Mouse (Mus musculus) inflammation-experienced regulatory T-cells, adult 6 months (primary cell): ENCODE results near the gene 6820408C15Rik. TPM values are rescaled to one million over a fixed set of nuclear protein-coding genes. Genes with fewer than 3 reads are reported as not detected.
"Not testable (repeated sequence)": the region's sequence is repeated elsewhere in the genome, so short reads cannot be mapped to it uniquely, and the experiment has no call there.

Experiments used
- ATAC-seq: one replicate; pipeline ENCODE4 v1.8.0; 2017
- polyA plus RNA-seq, 3 experiments: library from polyadenylated mRNA; unstranded; fragments of 100-300 nt; shearing (Covaris generic); gene quantifications; one replicate each; pipeline ENCODE4 v1.2.1; 2017

6820408C15Rik gene
- polyA plus RNA-seq, 3 experiments from 2014 or later = not detected

DNA sequence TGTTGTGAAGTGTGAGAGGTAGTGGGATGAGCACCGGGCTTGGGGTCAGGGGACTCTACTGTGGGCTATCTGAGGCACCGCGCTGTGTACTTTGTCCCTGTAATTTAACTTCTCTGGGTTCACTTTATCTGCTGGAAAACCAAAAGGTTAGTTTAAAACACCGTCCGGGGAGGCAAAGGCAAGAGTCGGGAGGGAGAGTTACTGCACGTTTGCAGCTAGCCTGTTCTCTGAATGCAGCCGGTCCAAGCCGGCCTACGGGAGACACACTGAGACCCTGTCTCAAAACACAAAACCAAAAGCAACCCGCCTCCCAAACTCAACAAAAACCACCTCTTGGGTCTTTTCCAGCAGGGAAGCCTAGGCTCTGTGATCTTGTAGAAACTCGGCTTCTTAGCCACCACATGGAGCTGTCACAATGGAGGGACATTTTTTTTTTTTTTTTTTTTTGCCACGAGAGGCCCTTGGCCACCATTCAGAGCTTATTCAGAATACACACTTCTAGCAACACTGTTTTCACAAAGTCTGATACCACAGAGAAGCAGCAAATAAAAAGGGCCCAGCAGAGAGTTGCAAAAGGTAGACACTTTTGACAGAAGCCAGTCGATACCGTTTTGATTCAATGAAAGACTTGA, 2.7 kb upstream of the 6820408C15Rik start:
- ATAC-seq = no peak

DNA sequence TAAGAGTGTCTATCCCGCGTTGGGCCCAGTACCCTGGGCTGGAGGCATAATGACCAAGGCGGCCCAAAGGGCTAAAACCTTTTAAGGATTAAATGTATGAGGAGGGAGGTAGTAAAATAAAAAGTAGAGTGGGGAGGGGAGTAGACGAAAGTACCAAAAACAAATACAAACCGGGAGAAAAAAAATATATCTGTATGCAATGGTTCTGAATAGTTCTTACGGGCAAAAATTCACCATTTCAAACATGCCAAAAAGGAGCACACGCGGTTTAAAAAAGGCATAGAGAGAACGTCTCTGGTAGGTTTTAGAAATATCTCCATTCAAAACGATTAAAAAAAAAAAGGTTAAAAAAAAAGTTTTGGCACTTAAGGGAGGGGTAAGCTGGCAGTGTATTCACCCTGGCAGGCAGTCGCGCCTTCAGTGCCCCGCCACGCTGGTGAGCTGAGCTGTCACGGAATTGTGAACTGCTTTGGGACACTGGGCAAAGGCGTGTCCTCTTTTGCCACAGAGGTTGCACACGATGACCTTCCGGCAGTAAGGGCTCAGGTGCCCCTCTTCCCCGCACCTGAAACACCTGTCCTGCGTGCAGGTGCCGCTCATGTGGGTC, 2.1 kb upstream of the 6820408C15Rik start:
- ATAC-seq = no peak

DNA sequence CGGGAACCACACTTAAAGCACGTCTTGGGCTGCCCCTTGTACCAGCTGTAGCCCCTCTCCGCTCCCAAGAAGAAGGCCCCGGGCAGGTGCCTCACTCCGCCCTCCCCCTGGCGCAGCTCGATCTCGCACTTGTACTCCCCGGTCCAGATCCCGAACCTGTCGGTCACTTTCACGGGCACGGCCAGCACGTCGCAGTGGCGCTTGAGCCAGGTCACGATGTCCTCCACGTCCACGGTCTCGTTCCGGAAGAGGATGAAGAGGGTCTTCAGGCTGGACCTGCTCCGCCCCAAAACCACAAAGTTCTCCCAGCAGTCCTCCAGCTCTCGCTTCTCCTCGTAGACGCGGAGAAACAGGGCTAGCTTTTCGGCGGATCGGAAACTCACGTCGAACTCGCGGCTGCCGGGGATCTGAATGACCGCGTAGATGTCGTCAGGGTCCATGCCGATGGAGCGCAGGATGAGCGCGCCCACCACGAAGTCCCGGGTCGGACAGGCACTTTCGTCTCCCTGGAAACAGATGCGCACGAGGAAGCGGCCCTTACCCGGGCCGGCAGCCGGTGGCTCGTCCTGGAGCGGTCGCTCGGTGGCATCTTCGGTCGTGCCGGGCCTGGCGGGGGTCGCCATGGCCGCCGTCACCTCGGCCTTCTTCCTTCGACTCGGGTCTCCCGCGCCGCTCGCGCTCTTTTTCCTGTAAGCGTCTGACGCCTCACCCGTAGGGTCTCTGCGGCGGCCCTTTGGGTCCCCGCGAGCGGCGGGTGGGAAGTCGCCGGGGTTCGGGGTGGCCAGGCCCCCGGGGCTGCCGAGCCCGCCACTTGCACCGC, 1.4 kb upstream of the 6820408C15Rik start:
- peak; percentile 42 for ATAC-seq

DNA sequence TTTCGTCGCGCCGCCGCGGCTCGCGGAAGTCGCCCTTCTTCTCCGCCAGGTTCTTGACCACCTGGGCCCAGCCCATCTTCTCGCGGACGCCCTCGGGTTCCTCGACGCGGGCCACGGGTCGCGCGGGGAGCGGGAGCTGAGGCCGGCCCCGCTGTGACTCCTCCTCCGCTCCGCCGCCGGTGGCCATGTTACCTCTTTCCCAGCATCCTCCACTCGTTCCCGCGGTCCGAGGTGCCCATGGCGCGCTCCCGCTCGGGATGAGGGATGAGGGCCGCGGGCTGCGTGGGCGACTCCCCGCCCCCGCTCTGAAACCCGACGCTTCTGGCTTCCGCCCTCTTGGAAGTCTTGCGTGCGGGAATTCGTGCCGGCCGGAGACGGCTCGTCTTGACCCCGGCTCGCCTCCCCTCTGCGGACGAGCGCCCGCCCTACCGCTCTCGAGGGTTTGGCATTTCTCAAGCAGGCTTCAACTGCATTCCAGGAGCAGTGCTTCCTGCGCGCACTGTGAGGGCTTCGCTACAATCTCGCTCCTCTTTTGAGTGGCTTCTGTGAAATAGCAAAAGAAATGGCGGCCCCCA, 709 bp upstream of the 6820408C15Rik start, which contains the start of gene Zcchc3:
TSS of gene Zcchc3 (minus strand) at position 437 of the 575 bp plus-strand sequence.
- peak; percentile 68 for ATAC-seq

DNA sequence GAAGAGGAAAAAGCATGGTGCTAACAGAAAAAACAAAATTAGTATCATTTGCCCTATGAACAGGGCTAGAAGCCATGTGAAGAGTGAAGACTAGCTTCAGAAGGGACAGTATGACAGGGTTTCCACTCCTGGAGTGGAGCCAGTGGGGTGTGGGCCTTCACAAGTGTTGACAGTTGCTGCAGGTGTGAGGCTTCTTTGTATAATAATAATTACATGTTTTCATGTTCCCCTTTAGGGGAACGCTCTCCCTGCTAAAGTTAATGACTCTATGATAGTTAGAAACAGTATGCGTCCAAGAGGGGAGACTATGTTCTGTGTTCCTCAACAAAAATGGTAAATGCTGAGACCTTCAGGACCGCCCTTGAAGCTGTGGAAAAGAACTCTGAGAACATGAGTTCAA, 399 bp downstream of the 6820408C15Rik start:
- no peak for ATAC-seq

DNA sequence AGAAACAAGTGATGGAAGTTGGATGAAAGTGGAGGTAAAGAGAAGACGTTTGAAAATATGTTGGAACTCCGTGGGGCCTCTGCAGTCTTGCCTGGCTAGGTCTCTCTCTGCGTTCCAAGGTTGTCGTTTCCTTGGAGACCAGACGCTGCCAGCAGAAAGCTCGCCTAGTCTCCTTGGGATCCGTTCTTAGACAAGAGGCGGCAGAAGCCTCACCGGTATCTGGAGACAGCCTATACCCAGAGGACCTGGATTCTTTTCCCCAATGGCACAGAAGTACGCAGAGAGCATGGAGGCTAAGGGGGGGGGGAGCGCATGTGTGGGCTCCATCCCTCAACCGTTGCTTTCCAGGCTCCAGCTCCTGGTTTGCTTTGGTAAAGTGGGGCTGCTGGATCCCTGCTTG, 12.1 kb downstream of the 6820408C15Rik start:
- no peak for ATAC-seq

DNA sequence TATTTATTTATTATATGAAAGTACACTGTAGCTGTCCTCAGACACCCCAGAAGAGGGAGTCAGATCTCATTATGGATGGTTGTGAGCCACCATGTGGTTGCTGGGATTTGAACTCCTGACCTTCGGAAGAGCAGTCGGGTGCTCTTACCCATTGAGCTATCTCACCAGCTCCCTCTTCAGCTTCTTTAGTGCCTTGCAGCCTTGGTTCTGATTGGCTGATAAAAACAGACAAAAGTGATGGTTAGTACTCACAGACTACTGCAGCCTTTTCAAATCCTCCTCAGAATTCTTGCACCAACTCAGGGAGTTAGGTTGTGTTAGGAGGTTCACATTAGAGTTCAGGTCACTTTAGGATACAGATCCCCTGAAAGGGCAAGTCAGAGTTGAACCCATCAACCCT, 13.1 kb downstream of the 6820408C15Rik start:
- not testable (repeated sequence) for ATAC-seq

DNA sequence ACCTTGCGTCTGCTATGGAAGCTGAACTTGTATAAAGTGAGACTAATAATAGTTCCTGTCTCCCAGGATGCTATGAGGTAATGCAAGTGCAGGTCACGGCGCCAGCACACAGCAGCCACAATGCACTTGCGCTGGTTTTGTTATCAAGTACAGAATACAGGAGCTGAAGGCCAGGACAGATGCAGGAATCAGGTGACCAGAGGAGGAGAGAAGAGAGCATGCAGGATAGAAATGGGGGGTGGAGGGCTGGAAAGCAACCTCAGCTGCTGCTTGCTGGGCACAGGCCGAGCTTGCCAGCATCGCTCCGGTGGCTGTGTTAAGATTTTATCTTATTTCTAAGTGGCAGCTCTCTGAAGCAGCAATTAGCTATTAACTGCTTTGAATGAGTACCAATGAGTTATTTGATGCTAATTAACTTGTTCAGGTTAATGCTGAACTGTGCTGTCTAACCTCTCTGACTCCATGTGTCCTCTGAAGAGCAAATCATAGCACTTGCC, 21.1 kb downstream of the 6820408C15Rik start:
- ATAC-seq = no peak

DNA sequence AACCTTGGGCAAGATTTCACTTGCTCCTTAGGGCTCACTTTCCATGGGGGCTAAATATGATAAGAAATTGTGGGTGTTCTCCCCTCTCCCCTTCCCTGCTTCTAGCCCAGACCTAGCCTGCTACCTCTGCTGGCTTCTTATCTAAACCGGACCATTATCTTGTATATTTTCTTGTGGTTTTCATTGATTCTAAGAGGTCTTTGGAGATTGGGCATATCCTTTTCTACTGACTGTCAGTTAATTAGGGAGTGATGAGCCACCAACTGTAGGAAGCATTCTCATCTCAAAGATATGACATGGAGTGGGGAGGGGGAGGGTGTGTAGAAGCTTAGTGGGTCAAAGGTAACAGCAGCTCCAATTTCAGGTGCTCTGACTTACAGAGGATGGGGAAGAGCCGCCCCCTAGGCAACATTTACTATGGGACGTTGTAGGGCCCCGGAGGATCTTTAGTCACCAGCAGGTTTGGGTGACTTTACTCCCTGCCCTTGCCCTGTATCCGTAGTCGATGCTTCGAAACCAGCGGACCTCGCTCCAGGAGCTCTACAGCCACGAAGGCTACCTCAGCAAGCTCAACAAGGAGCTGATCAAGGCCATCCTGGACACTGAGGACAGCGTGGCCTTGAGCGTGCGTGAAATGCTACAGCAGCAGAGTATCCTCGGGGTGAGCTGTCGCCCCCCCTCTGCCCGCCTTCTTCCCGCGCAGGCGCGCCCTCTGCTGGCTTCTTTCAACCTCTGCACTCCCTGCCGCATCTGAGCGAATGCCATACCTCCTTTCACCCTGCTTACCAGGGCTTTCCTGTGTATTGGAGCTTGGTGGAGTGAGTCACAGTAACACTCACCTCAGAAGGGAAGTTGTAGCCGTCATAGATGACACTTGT, 21.8 kb downstream of the 6820408C15Rik start:
- ATAC-seq = peak; percentile 89

DNA sequence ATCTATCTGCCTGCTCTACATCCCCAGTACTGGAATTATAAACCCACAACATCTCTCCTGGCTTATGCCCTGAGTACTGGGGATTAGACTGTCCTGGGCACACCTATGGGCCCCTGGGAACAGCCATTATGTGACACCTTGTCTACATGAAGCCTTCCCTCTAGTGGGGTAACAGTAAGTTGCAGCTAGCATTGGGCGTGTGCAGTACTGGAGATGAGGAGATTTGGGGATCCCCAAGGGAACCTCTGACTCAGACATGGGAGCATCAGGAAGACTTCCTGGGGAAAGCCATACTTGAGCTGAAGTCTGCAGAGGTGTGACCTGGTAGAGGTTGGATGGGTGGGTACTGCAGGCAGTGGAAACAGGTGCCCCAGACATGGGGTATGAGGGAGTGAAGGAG, 23.6 kb downstream of the 6820408C15Rik start:
- no peak for ATAC-seq

DNA sequence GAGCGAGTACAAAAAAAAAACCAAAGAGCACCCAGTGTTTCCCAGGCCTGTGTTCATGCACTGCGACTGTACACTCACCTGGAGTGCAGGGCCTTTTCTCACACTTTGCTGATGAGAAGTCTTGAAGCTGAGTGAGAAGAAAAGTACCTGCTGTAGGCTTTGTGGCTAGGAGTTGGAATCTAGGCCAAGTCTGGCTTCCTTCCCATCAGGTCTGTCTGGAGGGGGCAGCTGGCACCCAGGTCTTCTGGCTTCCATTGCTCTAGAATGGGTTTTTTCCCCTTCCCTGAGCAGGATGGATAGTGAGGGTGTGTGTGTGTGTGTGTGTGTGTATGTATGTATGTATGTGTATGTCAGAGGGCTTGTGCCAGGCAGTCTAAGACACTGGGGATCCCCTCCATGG, 24.4 kb downstream of the 6820408C15Rik start:
- no peak for ATAC-seq

DNA sequence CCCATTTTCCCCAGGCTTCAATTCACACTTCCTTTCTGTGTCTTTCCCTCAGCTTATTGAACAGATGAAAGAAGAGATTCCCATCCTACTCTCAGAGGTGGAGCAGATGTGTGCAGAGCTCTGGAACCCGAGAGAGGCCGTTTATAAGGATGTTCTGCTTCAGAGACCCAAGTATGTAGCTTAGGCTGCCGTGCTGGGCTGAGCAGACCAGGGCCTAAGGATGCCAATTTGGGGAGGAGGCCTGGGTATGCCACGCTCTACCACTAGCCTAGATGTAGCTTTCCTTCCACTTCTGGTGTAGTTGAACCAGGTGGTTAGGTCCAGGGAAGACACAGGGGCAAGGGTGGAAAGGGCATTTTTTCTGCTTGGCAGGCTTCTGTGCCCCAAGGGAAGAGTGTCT, 26.9 kb downstream of the 6820408C15Rik start:
- no peak for ATAC-seq

DNA sequence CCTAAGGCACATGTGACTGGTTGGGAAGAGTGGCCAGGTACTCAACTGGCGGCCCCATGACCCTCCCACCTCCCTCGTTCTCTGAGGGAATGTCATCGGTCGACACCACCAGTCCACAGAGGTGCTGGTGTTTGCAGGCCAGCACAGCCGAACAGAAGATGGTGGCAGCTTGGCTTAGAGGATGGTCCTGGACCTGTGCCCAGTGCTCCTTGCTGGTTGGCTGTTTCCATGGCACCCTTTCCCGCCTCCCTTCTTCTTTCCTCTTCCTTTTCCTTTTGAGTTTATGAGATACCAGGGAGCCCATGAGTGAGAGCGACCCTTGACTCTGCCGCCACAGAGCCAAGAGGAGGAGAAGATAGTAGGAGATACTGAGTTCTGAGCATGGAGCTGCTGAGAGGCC, 27.9 kb downstream of the 6820408C15Rik start:
- no peak for ATAC-seq

DNA sequence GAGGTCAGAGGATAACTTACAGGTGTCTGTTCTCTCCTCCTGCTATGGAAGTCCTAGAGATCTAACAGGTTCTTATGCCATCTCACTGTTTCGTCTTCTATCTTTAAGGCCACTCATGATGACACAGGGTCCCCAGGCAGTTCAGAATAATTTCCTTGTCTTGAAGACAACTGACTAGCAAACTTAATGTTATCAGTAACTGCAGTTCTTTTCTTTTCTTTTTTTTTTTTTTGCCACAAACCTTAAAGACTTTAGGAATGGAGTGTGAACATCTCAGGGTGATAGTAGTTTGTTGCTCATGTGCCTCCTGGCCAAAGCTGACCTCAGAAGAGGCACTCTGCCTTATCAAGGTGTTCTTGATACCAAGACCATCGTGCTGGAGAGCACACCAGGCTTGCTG, 31.3 kb downstream of the 6820408C15Rik start:
- ATAC-seq = no peak

DNA sequence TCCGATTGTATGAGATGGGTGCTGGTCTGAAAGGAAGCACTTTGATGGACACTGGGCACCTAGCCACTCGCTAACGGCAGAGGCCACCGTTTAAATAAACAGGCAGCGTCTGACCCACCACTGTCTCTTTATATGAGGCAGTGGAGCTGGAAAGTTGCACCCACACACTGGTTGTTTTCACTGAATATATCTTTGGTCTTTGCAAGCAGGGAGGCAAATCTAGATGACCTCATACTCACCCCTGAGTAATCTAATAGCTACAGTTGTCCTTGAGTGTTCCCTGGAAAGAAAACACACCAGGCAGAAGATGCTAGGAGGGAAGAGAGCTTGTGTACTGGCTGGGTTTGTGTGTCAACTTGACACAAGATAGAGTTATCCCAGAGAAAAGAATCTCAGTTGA, 32.1 kb downstream of the 6820408C15Rik start:
- no peak for ATAC-seq

DNA sequence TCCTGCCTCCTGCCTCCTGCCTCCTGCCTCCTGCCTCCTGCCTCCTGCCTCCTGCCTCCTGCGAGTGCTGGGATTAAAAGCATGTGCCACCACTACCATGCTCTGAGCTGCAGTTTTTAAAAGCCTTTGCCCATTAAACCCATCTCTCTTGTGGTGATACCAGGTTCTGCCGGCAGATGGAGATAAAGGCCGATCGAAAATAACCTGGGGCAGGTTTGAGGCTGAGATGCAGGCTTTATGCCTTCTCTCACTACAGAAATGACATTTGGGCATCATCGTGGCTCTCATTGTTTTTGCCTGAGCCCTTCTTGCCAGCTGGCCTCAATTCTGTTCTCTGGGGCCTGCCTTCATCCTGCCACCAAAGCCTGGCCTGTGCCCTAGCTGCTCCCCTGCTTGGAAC, 34.9 kb downstream of the 6820408C15Rik start:
- no peak for ATAC-seq

DNA sequence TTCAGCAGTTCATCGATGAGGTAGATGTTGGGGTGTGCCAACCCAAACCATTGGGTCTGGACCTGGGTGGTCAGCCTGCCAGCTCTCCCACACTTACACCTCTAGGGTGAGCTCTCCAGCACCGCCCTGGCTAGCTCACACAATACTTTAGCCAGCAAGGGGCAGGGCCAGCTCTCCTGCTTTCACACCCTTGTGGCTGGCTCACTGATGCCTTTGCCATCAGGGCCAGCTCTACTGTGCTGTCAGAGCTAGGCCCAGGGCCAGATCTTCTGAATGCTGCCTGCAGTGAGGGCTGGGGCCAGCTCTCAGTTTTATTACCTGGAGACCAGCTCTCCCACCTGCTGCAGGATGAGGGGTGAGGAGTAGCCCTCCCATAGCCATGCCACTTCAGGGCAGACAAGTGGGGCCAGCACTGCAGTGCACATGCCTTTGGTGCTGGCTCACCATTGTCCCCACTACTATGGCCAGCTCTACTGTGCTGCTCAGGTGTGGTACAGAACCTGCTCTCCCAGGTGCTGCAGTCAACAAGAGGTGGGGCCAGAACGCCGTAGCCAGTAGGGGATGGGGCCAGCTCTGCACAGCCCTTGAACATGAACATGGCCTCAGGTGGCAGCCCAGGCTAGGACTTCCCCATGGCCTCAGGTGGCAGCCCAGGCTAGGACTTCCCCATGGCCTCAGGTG, 36.9 kb downstream of the 6820408C15Rik start:
- no peak for ATAC-seq

DNA sequence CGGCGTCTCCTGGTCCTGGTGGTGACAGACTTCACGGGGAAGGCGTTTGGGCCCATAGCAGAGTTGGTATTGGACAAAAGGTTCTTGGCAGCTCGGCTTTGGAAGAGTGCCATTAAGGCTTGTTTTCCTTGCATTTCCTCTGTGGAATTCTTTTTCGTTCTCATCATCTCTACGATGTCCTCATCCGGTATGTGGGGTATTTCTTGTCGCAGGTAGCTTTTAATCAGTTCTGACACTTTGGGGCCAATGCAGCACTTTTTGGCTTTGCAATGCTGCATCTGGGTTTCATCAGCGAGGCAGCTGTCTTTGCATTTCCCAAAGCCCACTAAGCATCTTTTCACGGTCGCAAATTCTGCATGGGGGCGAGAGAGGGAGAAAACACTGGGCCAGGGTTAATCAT, 43.9 kb downstream of the 6820408C15Rik start:
- ATAC-seq = no peak

DNA sequence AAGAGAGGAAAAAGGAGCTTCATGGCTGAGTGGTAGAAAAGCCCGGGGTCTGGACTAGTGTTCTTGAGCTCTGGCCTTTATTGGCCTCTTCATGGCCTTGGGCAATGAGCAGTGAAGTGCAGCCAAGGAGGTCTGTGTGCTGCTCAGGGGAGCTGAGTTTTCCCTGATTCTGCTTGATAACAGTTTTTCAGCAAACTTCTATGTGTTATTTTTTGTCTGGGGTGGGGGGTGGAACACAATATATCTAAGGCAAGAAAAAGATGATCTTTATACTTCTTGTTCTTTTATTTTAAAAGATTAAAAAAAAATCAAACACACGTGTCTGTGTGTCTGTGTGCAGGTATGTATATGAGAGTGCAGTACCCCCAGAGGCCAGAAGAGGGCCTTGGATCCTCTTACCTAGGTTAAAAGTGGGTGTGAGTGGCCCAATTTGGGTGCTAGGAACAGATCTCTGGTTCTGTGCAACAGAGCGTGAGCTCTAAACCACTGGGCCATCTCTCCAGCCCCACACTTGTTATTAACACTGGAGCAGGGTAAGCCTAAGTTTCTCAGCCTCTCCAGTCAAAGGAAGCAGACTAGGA, 49.3 kb downstream of the 6820408C15Rik start, which contains the start of gene Defb23:
TSS of gene Defb23 (minus strand) at position 51 of the 581 bp plus-strand sequence.
- no peak for ATAC-seq

DNA sequence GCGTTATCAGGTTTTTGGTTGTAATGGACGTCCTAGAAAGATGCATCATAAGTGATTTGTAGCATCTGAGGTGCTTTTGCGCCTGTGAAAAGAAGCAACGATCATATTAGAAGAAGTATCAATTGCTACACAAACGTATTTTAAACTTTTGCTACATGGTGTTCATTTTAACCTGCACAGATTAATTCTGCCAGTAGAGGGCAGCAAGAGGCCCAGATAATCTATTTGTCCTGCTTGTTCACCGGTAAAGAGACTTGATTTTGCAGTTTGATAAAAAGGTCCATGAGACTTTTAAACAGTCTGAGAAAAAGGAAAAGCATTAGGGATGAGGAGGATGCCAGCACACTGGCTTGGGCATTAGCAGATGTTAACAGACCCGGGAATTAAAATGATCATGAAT, 55.6 kb downstream of the 6820408C15Rik start:
- no peak for ATAC-seq

DNA sequence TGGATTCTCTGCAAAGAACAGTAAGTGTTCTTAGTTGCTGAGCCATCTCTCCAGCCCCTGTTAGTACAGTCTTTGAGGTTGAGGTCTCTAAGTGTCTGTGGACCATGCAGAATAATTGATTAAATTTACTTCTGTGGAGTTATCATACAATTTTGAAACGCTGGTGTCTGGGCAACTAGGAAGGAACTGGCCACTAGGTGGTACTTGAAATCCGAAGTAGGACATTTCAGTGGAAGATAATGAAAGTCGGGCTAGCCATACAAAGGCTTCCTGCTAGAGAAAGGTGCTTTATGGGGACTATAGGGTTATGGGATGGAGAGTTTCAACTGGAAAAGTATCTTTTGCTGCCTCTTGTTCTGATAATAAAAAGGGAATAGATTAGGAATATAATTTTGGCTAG, 57.0 kb downstream of the 6820408C15Rik start:
- ATAC-seq = no peak
